Mouse (Mus musculus) thymus, postnatal 10 days (tissue): ENCODE measurements around the gene Myo9a.
A peak's percentile ranks its signal among the peaks of the same experiment; 100 is the strongest.
"Not testable (repeated sequence)": the region's sequence is repeated elsewhere in the genome, so short reads cannot be mapped to it uniquely, and the experiment has no call there.

Source experiments
- DNase-seq, 2 experiments: peaks; one replicate each; pipeline ENCODE4 v3.0.0; 2021; ENCODE audit warnings: low spot score in 2 of 2

The Myo9a gene

DNA sequence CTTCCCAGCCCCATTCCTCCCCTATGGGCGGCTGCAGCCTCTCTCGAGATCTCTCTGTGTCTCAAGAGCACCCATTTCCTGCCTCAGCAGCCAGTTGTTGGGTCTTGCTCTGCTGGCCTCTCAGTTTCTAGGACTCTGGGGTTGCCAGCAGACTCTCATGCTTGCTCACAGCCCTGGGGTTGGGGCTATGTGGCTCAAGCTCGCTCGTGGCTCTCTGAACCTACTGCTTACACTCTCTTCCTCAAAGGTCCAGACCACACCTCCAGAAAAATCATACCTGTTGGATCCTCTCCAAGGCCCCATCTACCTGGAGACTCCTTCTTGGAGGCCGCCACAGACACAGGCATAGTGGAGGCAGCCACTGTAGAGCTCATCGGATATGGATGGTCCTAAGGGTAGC lies 198.8 kb downstream of the Myo9a start:
- no peak for DNase-seq

DNA sequence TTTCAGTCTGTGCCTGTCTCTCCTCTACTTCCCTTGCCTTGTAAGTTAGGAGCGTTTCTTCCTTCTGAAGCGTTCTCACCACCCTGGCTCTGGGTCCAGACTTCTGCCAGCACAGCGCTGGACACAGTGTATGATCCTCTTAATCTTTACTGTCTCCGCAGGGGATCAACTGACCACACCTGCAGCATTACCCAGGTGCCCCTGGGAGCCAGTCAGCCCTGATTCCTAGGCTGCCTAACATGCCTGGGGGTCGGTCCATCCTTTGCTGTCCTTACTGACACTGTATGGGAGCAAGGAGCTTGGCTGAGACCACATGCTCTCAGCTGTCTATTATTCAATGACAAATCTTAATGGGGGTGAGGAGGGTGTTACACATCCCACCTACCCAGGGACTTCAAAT lies 199.3 kb downstream of the Myo9a start:
- DNase-seq, result no peak

DNA sequence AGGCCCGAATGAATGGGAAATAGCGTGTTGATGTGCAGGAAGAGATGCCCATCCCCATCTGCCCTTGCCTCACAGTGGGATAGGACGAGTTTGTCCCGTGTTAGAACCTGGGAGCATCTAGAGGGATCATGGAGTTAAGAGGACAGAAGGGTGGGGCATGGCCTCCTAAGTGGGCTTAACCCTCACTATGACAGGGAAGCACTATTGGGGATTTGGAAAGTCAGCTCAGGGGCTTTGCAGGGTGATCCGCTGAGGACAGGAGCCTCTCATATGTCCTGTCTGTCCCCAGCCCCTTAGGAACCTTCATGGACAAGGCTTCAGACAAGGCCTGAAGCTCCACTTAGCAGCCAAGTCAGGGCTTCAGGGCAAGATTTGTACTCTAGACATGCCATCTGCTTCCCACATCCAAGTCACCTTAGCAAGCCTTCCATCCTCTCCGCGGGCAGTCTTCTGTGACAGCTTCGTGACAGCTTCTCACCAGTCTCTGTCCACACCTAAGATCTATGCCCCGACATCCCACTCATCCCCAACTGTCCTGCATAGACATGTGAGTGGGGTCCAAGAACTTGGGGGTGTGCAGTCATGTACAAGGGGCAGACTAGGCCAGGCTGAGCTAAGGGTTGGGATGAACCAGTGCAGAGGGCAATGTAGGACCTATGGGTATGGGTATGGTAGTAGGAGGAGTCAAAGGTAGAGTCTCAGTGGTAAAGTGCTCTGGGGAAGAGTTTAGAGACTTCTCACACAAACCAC lies 200.5 kb downstream of the Myo9a start:
- no peak for DNase-seq

DNA sequence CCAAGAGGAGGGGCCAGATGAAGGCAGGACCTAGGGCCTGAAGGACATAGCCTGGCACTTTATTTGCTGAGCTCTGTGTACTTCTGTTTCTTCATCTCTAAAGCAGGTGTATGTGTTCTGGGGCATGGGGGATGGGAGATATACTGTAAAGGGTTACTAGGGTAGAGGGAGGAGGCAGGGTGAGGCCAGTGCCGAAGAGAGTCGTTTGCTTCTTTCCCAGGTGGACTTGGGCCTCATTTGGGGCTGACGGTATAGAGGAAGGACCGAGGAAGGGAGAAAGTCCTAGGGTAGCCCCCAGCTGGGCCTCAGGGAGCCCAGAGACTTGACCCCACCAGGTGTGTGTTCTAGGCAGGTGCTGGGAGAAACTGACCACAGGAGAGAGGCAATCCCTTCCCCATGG lies 201.2 kb downstream of the Myo9a start:
- DNase-seq, result no peak

DNA sequence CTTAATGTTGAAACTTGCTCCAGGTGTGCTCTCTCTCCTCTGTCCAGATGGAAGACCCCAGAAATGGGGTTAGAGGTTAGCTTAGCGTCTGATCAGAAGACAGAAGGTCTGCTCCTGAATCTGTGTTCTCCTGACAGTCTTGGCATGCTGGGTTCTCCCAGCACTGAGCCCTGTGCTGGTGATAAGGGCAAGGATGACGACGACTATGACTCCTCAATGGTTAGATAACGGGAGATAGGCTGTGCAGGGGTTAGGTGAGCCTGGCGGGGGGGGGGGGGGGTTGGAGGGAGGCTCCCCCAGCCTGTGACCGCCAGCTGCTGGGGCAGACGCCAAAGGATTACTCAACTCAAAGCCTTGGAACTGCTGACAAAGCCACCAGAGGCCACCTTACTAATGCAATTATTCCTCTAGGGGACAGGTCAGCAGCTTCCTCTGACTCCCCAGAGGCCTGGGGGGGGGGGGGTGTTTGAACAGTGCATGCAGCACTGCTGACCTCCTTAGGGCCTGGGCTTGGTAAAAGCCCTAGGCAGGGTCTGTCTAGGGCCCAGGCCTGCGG lies 201.9 kb downstream of the Myo9a start:
- DNase-seq, result no peak

DNA sequence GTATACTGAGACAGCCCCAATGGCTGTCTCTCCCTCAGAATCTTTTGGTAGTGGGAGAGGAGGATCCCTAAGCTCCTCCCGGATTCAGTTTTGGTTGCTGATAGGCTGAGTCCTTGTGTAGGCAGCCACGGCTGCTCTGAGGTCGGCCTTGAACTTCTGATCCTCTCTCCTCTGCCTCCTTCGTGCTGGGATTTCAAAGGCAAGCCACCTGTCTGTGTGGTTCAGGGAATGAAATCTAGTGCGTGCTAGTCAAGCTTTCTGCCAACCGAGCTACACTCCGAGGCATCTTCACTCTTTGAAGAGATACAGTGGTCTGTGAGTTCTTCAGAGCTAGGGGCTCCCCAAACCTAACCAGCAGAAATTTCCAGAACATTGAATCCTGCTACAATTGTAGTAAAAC lies 202.9 kb downstream of the Myo9a start:
- no peak for DNase-seq

DNA sequence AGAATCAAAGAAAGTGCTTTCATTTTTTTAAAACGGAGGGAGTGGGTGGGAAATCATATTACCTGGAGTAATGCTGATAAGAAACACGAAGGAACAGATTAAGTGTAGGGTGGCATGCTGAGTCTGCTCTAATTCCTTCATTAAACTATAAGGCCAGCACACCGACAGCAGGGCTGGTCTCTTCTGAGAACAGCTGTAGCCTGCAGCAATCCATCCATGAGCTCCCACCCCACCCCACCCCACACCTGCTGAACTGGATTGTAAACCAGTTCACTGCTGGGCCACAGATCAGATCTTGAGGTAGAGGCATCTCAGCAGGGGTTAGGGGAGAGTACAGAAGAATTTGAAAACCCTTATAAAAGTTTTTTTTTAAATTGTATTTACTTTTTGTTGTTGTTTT lies 204.5 kb downstream of the Myo9a start:
- DNase-seq, result no peak

DNA sequence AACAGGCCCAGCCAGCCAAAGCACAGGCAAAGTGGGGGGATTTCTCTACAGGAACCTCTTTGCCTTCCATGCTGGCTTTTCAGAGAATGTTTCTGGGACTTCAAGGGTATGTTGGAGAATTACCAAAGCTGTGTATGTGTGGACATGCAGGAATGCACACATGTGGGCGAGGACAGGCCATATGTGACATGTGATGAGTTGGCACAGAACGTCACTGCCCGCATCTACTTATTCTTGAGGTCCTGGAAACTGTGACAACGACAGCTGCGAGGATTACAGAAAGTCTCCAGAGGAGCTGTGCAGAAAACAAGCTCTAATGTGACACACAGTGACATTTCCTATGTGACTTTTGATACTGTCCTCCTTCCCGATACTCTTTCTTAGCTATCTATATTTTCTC lies 205.0 kb downstream of the Myo9a start:
- DNase-seq, result no peak

DNA sequence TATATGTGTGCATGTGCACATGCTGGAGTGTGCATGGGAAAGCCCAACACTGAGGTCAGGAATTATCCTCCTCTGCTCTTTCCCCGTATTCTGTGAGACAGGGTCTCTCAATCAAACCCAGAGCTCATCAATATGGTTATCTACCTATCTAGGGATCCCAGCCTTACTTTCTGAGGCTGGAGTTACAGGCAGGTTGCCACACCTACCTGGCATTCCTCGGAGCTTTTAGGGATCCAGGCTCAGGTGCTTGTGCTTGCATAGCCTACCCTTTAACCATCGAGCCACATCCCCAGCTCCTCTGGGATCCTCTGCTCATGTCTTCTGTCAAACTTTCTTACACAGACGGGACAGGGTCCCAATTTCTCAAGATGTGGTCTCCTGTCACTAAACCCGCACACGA lies 205.8 kb downstream of the Myo9a start:
- no peak for DNase-seq

DNA sequence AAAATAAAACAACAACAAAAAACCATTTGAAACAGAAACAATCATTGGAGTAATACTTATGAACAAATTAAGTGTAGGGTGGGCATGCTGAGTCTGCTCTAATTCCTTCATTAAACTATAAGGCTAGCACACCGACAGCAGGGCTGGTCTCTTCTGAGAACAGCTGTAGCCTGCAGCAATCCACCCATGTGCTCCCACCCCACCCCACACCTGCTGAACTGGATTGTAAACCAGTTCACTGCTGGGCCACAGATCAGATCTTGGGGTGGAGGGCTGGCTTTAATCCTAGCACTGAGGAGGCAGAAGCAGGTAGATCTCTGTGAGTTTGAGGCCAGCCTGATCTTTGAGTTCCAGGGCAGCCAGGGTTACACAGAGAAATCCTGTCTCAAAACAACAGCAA lies 207.4 kb downstream of the Myo9a start:
- not testable (repeated sequence) for DNase-seq

DNA sequence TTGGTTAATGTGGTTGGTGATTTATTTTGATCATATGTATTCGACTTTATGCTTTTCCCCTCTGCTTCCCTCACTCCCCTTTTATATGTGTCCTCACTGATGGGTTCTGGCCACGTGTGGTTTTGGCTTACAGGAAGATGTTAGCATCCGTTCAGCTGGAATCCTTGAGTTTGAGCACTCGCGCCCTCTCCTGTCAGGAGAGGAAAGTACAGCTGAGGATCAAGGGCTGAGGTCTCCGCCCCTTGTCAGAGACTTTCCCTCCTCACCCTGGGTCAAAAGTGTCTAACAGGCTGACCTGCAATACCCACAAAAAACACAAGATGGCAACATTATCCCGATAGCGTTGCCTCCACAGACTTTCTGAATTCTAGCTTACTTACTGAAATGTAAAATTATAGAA lies 208.6 kb downstream of the Myo9a start:
- peak; percentile 80 to 89 for DNase-seq

DNA sequence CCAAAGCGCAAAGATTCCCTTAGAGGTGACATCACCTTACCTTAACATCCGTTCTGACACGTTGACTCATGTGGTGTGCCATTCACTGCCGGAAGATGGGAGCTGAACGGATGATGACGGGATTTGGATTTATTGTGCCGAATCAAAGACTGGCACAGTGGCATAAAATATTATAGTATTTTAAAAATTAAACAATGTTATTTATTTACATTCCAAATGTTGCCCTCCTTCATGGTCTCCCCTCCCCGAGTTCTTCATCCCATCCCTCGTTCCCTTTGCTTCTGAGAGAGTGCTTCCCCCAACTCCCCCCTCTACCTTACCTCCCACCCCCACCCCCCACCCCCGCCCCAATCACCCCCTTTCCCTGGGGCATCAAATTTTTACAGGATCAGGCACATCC lies 209.9 kb downstream of the Myo9a start, which contains the start of gene Nr2e3:
Gene Nr2e3 (minus strand): TSS at position 101 of the 400 bp plus-strand sequence.
- no peak for DNase-seq

DNA sequence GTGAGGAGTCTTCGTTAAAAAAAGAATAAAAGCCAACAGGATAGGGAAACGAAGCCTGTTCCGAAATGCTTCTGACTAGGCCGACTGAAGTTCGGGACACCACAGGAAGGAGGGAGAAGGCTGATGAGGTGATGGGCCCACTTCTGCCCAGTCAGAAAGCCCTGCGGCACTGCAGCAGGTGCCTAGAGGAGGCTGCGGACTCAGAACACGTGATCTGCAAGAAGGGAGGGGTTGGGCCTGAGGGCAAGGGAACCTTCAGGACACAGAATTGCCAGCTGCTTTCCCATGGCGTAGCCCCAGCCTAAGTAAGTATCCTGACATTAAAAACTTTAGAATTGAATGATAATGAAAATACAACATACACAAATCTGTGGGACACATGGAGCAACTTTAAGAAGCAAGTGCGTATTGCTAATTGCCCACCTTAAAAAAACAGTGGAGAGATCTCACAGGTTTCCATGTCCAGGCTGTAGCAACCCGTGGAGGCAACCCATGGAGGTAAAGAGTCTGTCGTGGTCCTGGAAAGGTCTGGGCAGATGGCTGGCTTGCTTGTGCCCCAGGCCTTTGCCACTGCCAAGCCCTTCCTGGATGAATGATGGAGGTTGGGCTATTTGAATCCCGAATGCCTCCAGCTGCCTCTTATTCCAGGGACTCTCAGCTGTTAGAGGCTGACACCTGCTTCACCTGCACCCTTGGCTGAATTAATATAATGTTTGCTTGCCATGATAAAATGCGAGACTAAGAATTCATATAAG lies 210.7 kb downstream of the Myo9a start:
- DNase-seq, result no peak

DNA sequence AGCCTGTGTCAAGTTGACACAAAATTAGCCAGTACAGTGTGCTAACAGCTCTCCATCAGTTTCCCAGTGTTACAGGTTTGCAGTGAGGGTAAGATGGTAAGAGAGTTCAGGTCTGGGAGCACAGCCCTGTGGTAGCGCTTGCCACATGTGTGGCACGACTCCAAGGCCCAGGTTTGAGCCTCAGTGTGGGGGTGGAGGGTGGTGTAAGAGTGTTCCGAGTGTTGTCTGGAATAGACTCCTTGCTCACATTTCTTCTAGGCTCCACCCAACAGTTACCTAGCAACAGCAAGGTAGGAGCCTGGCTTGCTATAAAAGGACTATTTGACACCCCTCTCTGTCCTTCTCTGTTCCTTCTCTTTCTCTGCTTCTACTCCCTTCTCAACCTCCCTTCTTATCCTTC lies 213.7 kb downstream of the Myo9a start:
- DNase-seq, result no peak

DNA sequence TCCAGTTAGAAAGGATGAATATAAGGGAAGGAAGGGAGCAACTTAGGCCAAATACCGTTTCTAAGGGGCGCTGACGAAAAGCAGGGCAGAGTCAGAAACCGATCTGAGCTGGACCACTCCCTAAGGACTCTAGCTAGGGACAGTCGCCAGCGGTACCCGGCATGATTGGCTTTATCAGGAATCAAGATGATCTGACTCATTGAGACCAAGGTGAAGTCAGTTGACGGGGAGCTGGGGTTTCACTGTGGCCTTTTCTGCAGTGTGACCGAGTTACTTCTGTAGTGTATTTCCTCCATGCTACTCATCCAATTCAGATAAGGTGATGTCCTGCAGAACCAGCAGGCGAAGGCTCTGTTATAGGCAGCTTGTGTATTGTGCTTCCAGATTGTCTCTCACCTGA lies 214.3 kb downstream of the Myo9a start:
- no peak for DNase-seq

DNA sequence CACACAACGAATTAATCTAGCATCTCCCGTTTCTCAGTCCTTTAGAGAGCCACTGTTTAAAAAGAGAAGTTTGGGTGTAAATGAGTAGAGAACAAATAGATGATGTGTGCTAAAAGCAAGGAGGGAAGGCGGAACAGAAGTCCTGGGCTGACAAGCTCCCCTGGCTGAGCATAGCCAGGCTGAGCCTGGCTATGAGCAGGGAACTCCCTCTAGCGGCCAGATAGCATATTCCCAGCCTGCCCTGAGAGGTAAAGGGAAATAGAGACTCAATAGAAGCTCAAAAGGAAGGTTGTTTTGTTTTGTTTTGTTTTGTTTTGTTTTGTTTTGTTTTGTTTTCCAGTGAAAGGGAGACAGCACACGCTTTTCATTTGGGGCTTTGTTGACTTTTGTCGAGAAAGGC lies 218.7 kb downstream of the Myo9a start:
- peak; percentile 27 to 72 for DNase-seq

DNA sequence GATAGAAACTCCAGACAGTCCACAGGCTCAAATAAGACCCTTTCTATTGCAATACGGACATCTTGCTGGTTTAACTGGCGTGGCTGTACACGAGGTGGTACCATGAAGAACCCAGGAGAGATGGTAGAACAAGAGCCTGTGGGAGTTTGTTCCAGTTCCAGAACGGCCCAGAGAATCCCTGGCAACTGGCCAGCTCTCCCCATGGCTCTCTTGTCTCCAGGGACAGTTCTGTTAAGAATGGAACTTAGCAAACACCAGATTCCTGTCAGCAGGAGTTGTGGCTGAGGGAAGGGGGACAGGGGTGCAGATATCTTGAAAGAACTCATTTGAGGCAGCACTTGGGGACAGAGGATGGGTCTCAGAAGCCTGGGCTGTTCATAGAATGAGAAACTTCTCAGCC lies 220.6 kb downstream of the Myo9a start:
- no peak for DNase-seq
